Mouse (Mus musculus) neural tube, embryonic 14.5 days (tissue): ENCODE data around the gene Tmem199. TPM values are rescaled to one million over a fixed set of nuclear protein-coding genes. Genes with fewer than 3 reads are reported as not detected.

Experiments used
- ATAC-seq: fragments of 200-750 bp; cut with Nextera tagmentation; 2 replicates; pipeline ENCODE4 v1.8.0; 2017; ENCODE audit warnings: low read depth, mild to moderate bottlenecking, moderate TSS enrichment, moderate library complexity
- H3K27ac ChIP-seq: fragments of 300-500 bp; sonication (generic); 2 replicates; pipeline ENCODE4 v1.5.1; 2014; ENCODE audit warnings: low read depth, mild to moderate bottlenecking, control low read depth, low read length, moderate library complexity, mixed read lengths
- H3K27me3 ChIP-seq: fragments of 300-500 bp; sonication (generic); 2 replicates; pipeline ENCODE4 v1.6.1; 2014; ENCODE audit warnings: low read length; ENCODE audit not compliant: control insufficient read depth, insufficient read depth
- H3K36me3 ChIP-seq: fragments of 300-500 bp; sonication (generic); 2 replicates; pipeline ENCODE4 v1.6.1; 2014; ENCODE audit warnings: low read length, mixed read lengths; ENCODE audit not compliant: control insufficient read depth, insufficient read depth
- H3K4me1 ChIP-seq: fragments of 300-500 bp; sonication (generic); 2 replicates; pipeline ENCODE4 v1.6.1; 2014; ENCODE audit warnings: low read length; ENCODE audit not compliant: control insufficient read depth, insufficient read depth
- H3K4me2 ChIP-seq: fragments of 300-500 bp; sonication (generic); 2 replicates; pipeline ENCODE4 v1.6.1; 2014; ENCODE audit warnings: mild to moderate bottlenecking, low read depth, low read length, control low read depth
- H3K4me3 ChIP-seq: fragments of 300-500 bp; sonication (generic); 2 replicates; pipeline ENCODE4 v1.5.1; 2014; ENCODE audit warnings: low read depth, low read length, control low read depth, mixed read lengths
- H3K9ac ChIP-seq: fragments of 300-500 bp; sonication (generic); replicated peaks from 2 replicates; pipeline ENCODE4 v1.6.1; 2014; ENCODE audit warnings: low read depth, mild to moderate bottlenecking, control low read depth, low read length, mixed read lengths
- H3K9me3 ChIP-seq: fragments of 300-500 bp; sonication (generic); 2 replicates; pipeline ENCODE4 v1.6.1; 2016; ENCODE audit warnings: low read length; ENCODE audit not compliant: control insufficient read depth
- WGBS: fragments of 180-500 bp; shearing (Covaris S2); extraction: QIAGEN DNeasy Blood & Tissue Kit; methylation state at CpG from one replicate; pipeline ENCODE4 v1.1.7; 2014; 5-methylcytosine and 5-hydroxymethylcytosine counted together
- polyA plus RNA-seq: library from polyadenylated mRNA; unstranded; fragments of >200 nt; fragmentation: Nextera tagmentation; extraction: Ambion mirVana; gene quantifications from 2 replicates; pipeline ENCODE4 v1.2.1, GENCODE M21; 2014

Tmem199 gene
- polyA plus RNA-seq, 1 experiment from 2014 or later = 108 TPM

- Histone ChIP-seq H3K4me2 (no peak overlapping the region), H3K27ac (no peak overlapping the region), H3K27me3 (no peaks in the 10 kb centered on the region), H3K9ac (no peak overlapping the region), H3K9me3 (no peaks in the 10 kb centered on the region), H3K4me3 (no peak overlapping the region), H3K4me1 (peaks cover 9% of the 10 kb centered on the region), H3K36me3 (no peaks in the 10 kb centered on the region)
- WGBS = 70% methylated on average over 1 of the region's 1 CpGs
- no peak for ATAC-seq
These were observed 50.1 kb downstream of the Tmem199 start for GRCm38 (mm10) chr11:78461894-78462293.

GRCm38 (mm10) chr11:78458740-78459139, 53.2 kb downstream of the Tmem199 start:
- 83% methylated on average over 17 of the region's 17 CpGs for WGBS
- H3K27me3 ChIP-seq = no peaks in the 10 kb centered on the region
- no peak overlapping the region for H3K27ac ChIP-seq
- H3K4me3 ChIP-seq = no peak overlapping the region
- H3K36me3 ChIP-seq = no peaks in the 10 kb centered on the region
- no peak overlapping the region for H3K9ac ChIP-seq
- ATAC-seq = no peak
- H3K4me2 ChIP-seq = no peak overlapping the region
- H3K4me1 ChIP-seq = no peaks in the 10 kb centered on the region
- H3K9me3 ChIP-seq = no peaks in the 10 kb centered on the region

Other genes with a start within 250 kb of the Tmem199 start
- 0.08 and 0.30 TPM in 2 replicates for gene BC030499, start 221.3 kb downstream of the Tmem199 start, polyA plus RNA-seq
- 3.4 and 3.5 TPM in 2 replicates for gene Spag5, start 210.6 kb downstream of the Tmem199 start, polyA plus RNA-seq
- 245 and 350 TPM in 2 replicates for gene Aldoc, start 189.2 kb downstream of the Tmem199 start, polyA plus RNA-seq
- 71.4 and 80.0 TPM in 2 replicates for gene Pigs, start 183.8 kb downstream of the Tmem199 start, polyA plus RNA-seq
- 74.8 and 91.5 TPM in 2 replicates for gene Unc119, start 168.7 kb downstream of the Tmem199 start, polyA plus RNA-seq
- gene Foxn1, start 125.6 kb downstream of the Tmem199 start, polyA plus RNA-seq = not detected in 2 replicates
- gene Slc13a2, start 90.0 kb downstream of the Tmem199 start, polyA plus RNA-seq = not detected in 2 replicates
- gene Slc46a1, start 46.5 kb downstream of the Tmem199 start, polyA plus RNA-seq = 26.1 and 27.6 TPM in 2 replicates
- gene Sarm1, start 14.4 kb downstream of the Tmem199 start, polyA plus RNA-seq = 54.3 and 56.1 TPM in 2 replicates
- 91.3 and 227 TPM in 2 replicates for gene Vtn, start 13.1 kb downstream of the Tmem199 start, polyA plus RNA-seq
- not detected in 2 replicates for gene Sebox, start 8.7 kb downstream of the Tmem199 start, polyA plus RNA-seq
- gene Poldip2, start within 50 bp of the Tmem199 start, polyA plus RNA-seq = 169 and 191 TPM in 2 replicates
- 49.3 and 55.0 TPM in 2 replicates for gene Tnfaip1, start 24.2 kb upstream of the Tmem199 start, polyA plus RNA-seq
- 122 and 124 TPM in 2 replicates for gene Ift20, start 24.2 kb upstream of the Tmem199 start, polyA plus RNA-seq
- 38.0 and 43.0 TPM in 2 replicates for gene Tmem97, start 38.6 kb upstream of the Tmem199 start, polyA plus RNA-seq
- gene Nlk, start 185.2 kb upstream of the Tmem199 start, polyA plus RNA-seq = 29.4 and 31.2 TPM in 2 replicates
- 34.0 and 37.8 TPM in 2 replicates for gene Ccnq, start 239.6 kb upstream of the Tmem199 start, polyA plus RNA-seq